Mouse (Mus musculus): Measurements from ENCODE around the gene Stat3. TPM values are rescaled to one million over a fixed set of nuclear protein-coding genes. Genes with fewer than 3 reads are reported as not detected.

Stat3 gene
- total and polyA plus RNA-seq, 3 experiments = 25.7 to 249 (median 64.7) TPM

DNA sequence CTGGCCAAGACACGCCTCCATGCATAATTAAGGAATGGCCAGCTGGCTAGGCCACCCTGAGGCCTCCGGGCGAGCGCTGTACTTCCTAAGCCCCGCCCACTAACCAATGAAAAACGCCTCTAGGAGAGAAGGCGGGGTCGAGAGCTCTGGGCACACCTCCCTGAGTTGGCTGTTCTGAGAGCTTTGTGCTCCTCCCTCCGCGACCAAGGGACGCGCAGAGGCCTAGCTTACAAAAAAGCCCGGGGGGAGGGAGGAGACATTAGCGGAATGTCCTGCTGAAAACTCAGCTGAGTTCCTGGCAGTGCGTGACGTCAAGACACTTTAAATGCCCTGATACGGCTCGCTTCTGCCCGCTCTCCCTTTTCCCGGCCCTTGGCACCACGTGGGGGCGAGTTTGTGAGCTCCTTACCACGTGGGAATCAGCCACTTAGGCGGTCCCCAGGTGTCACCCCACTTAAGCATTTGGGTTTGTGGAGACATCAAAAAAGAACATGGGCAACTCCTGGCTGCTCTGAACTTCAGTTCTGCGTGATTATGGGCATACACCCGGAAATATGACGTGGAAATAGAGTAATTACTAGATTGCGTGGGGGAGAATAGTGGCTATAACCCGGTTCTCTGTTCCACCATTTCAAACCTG, at the start of gene Stat3 (continued):
- TF ChIP-seq ETS1 (IDR thresholded peaks at IDR 0.05; ENCODE audit: low read depth, low read length) = peak; percentile 100
- TF ChIP-seq EP300 (IDR thresholded peaks at IDR 0.05; ENCODE audit: low read depth in 1 of 2, low read length in 2 of 2) = peak; percentile 43 to 79; a peak in 3 of 4 replicates
- no peak for TF ChIP-seq MEF2A (IDR thresholded peaks at IDR 0.05; ENCODE audit: extremely low read depth, insufficient replicate concordance, low read depth, low read length, poor library complexity, severe bottlenecking)

GRCm38 (mm10) chr11:100988674-100989073, 49.3 kb upstream of the Stat3 start:
- Histone ChIP-seq H3K4me3 (ENCODE audit: control insufficient read depth in 1 of 2, insufficient read depth in 1 of 2, low read depth in 2 of 2, low read length in 2 of 2) (no peak overlapping the region), H3K9ac (ENCODE audit: control insufficient read depth, low read depth, low read length, poor library complexity, severe bottlenecking) (no peak overlapping the region), H3K9me3 (replicated peaks; ENCODE audit: insufficient read depth, low read length) (no peaks in the 10 kb centered on the region), H3K36me3 (ENCODE audit: control insufficient read depth in 1 of 2, insufficient read depth in 2 of 2, low read length in 2 of 2) (peaks cover 0 to 17% of the 10 kb centered on the region in 2 experiments; a peak in 2 of 4 replicates), H3K27ac (ENCODE audit: control insufficient read depth, low read depth, low read length) (no peak overlapping the region), H3K27me3 (ENCODE audit: control insufficient read depth in 1 of 2, insufficient read depth in 2 of 2, low read length in 2 of 2) (no peaks in the 10 kb centered on the region), H3K4me1 (ENCODE audit: control insufficient read depth in 1 of 2, insufficient read depth in 2 of 2, low read length in 2 of 2) (peaks cover 7% of the 10 kb centered on the region in 2 experiments), H3K79me2 (ENCODE audit: control insufficient read depth, insufficient read depth, low read length, poor library complexity) (no peaks in the 10 kb centered on the region)
- TF ChIP-seq MYB (IDR thresholded peaks at IDR 0.05; ENCODE audit: low read depth, low read length) = peak; percentile 60; the same call in 1 of the 2 replicates
- TF ChIP-seq SIN3A (IDR thresholded peaks at IDR 0.05; ENCODE audit: low read length) = no peak
- TF ChIP-seq TCF12 (IDR thresholded peaks at IDR 0.05; ENCODE audit: low read depth, low read length) = peak; percentile 11; the same call in 1 of the 2 replicates
- TF ChIP-seq MAX (IDR thresholded peaks at IDR 0.05; ENCODE audit: low read length) = no peak
- TF ChIP-seq POLR2AphosphoS2 (IDR thresholded peaks at IDR 0.05; ENCODE audit: low read length) = no peak
- no peak for TF ChIP-seq ZNF384 (IDR thresholded peaks at IDR 0.05; ENCODE audit: low read depth, low read length)
- TF ChIP-seq JUND (IDR thresholded peaks at IDR 0.05; ENCODE audit: low read depth, low read length) = no peak
- peak in 1 of 2 experiments; percentile 71; a peak in 2 of 4 replicates for TF ChIP-seq EP300 (IDR thresholded peaks at IDR 0.05; ENCODE audit: low read depth in 1 of 2, low read length in 2 of 2)
- no peak for TF ChIP-seq CTCF (IDR thresholded peaks at IDR 0.05 in 2 of 3, conservative IDR thresholded peaks at IDR 0.05 in 1 of 3; ENCODE audit: control insufficient read depth in 1 of 3, insufficient read depth in 1 of 3, low read depth in 2 of 3, low read length in 3 of 3, poor library complexity in 1 of 3, severe bottlenecking in 1 of 3)
- no peak for TF ChIP-seq ZKSCAN1 (IDR thresholded peaks at IDR 0.05; ENCODE audit: low read depth, low read length)
- TF ChIP-seq RCOR1 (IDR thresholded peaks at IDR 0.05; ENCODE audit: low read depth, low read length) = peak; percentile 66
- 0 out of 2 replicates have a peak, but pooled peaks have one; percentile 38 for TF ChIP-seq GATA1 (IDR thresholded peaks at IDR 0.05; ENCODE audit: low read depth, low read length)
- no peak for TF ChIP-seq MAZ (IDR thresholded peaks at IDR 0.05; ENCODE audit: low read depth, low read length)
- no peak for DNase-seq (ENCODE audit: low read depth, low spot score)

DNA sequence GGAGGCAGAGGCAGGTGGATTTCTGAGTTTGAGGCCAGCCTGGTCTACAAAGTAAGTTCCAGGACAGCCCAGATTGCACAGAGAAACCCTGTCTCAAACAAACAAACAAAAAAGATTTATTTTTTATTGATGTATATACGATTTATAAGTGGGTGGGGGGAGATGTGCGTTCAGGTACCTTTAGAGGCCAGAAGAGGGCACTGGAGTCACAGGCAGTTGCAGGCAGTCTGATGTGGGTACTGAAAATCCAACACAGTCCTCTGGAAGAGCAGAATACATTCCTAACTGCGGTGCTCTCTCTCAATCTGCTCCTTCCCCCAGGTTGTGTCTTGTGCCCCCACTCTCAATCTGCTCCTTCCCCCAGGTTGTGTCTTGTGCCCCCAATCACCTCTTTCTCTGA, 46.3 kb upstream of the Stat3 start:
- no peak overlapping the region for H3K27ac ChIP-seq (ENCODE audit: control insufficient read depth, low read depth, low read length)
- H3K36me3 ChIP-seq (ENCODE audit: control insufficient read depth in 1 of 2, insufficient read depth in 2 of 2, low read length in 2 of 2) = peaks cover 0 to 11% of the 10 kb centered on the region in 2 experiments; a peak in 2 of 4 replicates
- H3K4me3 ChIP-seq (ENCODE audit: control insufficient read depth in 1 of 2, insufficient read depth in 1 of 2, low read depth in 2 of 2, low read length in 2 of 2) = no peak overlapping the region
- no peaks in the 10 kb centered on the region for H3K9me3 ChIP-seq (replicated peaks; ENCODE audit: insufficient read depth, low read length)
- TF ChIP-seq RAD21 (IDR thresholded peaks at IDR 0.05; ENCODE audit: low read depth, low read length) = peak; percentile 85
- TF ChIP-seq ZC3H11A (IDR thresholded peaks at IDR 0.05; ENCODE audit: low read depth, low read length) = peak; percentile 74
- TF ChIP-seq MXI1 (IDR thresholded peaks at IDR 0.05; ENCODE audit: low read depth, low read length) = no peak
- no peak for TF ChIP-seq E2F4 (IDR thresholded peaks at IDR 0.05; ENCODE audit: borderline replicate concordance, low read depth, low read length)
- peak; percentile 70 to 88 (median 80) for TF ChIP-seq CTCF (IDR thresholded peaks at IDR 0.05 in 2 of 3, conservative IDR thresholded peaks at IDR 0.05 in 1 of 3; ENCODE audit: control insufficient read depth in 1 of 3, insufficient read depth in 1 of 3, low read depth in 2 of 3, low read length in 3 of 3, poor library complexity in 1 of 3, severe bottlenecking in 1 of 3)
- TF ChIP-seq SMC3 (IDR thresholded peaks at IDR 0.05; ENCODE audit: low read depth, low read length) = peak; percentile 86
- peak; percentile 75 for DNase-seq (ENCODE audit: low read depth, low spot score)
- no peak overlapping the region for H3K9ac ChIP-seq (ENCODE audit: control insufficient read depth, low read depth, low read length, poor library complexity, severe bottlenecking)
- H3K79me2 ChIP-seq (ENCODE audit: control insufficient read depth, insufficient read depth, low read length, poor library complexity) = no peaks in the 10 kb centered on the region
- peaks cover 4 to 5% of the 10 kb centered on the region in 2 experiments; a peak in 3 of 4 replicates for H3K27me3 ChIP-seq (ENCODE audit: control insufficient read depth in 1 of 2, insufficient read depth in 2 of 2, low read length in 2 of 2)
- peaks cover 4 to 11% of the 10 kb centered on the region in 2 experiments for H3K4me1 ChIP-seq (ENCODE audit: control insufficient read depth in 1 of 2, insufficient read depth in 2 of 2, low read length in 2 of 2)

All from MEL (cell line).